Mouse (Mus musculus) CH12.LX (cell line): ENCODE measurements around the gene Sult1c2.

ENCODE experiments used
- BHLHE40 ChIP-seq: IDR thresholded peaks from 2 replicates; pipeline ENCODE4 v1.6.1; 2011; ENCODE audit warnings: mild to moderate bottlenecking, low read depth, low read length, improper control_type of control experiment
- EP300 ChIP-seq: IDR thresholded peaks from 2 replicates; pipeline ENCODE4 v1.6.1; 2011; ENCODE audit warnings: low read length, improper control_type of control experiment
- JUN ChIP-seq: IDR thresholded peaks from 2 replicates; pipeline ENCODE4 v1.6.1; 2011; ENCODE audit warnings: low read depth, mild to moderate bottlenecking, low read length, improper control_type of control experiment, moderate library complexity; ENCODE audit not compliant: insufficient read depth
- NELFE ChIP-seq: IDR thresholded peaks from 2 replicates; pipeline ENCODE4 v1.6.1; 2011; ENCODE audit warnings: low read depth, low read length, improper control_type of control experiment
- POLR2A ChIP-seq: IDR thresholded peaks from 2 replicates; pipeline ENCODE4 v1.6.1; 2011; ENCODE audit warnings: low read depth, mild to moderate bottlenecking, improper control_type of control experiment, low read length
- POLR2AphosphoS2 ChIP-seq: IDR thresholded peaks from 2 replicates; pipeline ENCODE4 v1.6.1; 2011; ENCODE audit warnings: low read depth, low read length, improper control_type of control experiment
- SIN3A ChIP-seq: IDR thresholded peaks from 2 replicates; pipeline ENCODE4 v1.6.1; 2012; ENCODE audit warnings: low read length, improper control_type of control experiment, inconsistent platforms

- no peak for TF ChIP-seq BHLHE40
- TF ChIP-seq NELFE = no peak
- TF ChIP-seq POLR2A = no peak
- TF ChIP-seq EP300 = no peak
- no peak for TF ChIP-seq SIN3A
- no peak for TF ChIP-seq JUN
- TF ChIP-seq POLR2AphosphoS2 = no peak
These were observed at the start of gene Sult1c2 for GRCm38 (mm10) chr17:53846206-53846605.
